ENCODE assay signal across 23 mouse cellular contexts in the genomic region with DNA sequence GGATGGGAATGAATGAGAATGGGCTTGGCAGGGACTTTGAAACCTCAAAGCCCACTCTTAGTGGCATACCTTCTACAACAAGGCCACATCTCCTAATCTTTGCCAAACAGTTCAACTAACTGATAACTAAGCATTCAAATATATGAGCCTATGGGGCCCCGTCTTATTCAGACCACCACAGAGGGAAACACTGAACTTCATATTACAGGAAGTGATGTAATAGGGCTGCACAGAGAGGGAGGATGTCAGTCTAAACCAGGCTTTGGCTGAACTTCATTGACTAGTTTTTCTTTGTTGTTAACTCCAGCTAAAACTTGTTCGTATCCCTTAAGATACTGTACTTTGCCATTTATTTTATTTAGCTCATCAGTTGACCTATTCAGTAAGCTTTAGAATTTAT. TPM values are rescaled to one million over a fixed set of nuclear protein-coding genes. Genes with fewer than 3 reads are reported as not detected.
"Had no signal": no experiment of that assay in that cellular context is flagged by ENCODE, and none has a peak within 500 bp of the region (broad histone marks: within the 10 kb centered on the region; RNA-seq: fewer than 3 reads in every experiment).

No protein-coding gene starts in this region.

- H3K4me1 ChIP-seq: stomach, embryonic 15.5 days had no signal

- H3K36me3 ChIP-seq: midbrain, embryonic 13.5 days; midbrain, embryonic 15.5 days; neural tube, embryonic 12.5 days; stomach, embryonic 15.5 days had no signal

- H3K4me2 ChIP-seq: lung, embryonic 14.5 days; midbrain, embryonic 11.5 days; midbrain, embryonic 13.5 days; midbrain, embryonic 15.5 days; neural tube, embryonic 12.5 days; stomach, embryonic 15.5 days had no signal

- H3K4me3 ChIP-seq: megakaryocyte, embryonic 14.5 days; midbrain, embryonic 13.5 days; midbrain, embryonic 15.5 days; neural tube, embryonic 12.5 days; stomach, embryonic 15.5 days had no signal

- H3K9ac ChIP-seq: liver, embryonic 14.5 days; lung, embryonic 14.5 days; midbrain, embryonic 13.5 days; midbrain, embryonic 15.5 days; neural tube, embryonic 12.5 days; stomach, embryonic 15.5 days had no signal

- H3K27ac ChIP-seq: liver, embryonic 14.5 days; midbrain, embryonic 13.5 days; midbrain, embryonic 15.5 days; neural tube, embryonic 12.5 days; stomach, embryonic 15.5 days; stomach, postnatal 0 days had no signal

- H3K9me3 ChIP-seq: megakaryocyte, embryonic 14.5 days; midbrain, embryonic 13.5 days; midbrain, embryonic 15.5 days; neural tube, embryonic 12.5 days; stomach, embryonic 15.5 days had no signal

- ATAC-seq: midbrain, embryonic 13.5 days; midbrain, embryonic 15.5 days had no signal

- DNase-seq: lung, adult 18-20 months; lung, embryonic 14.5 days; lung, postnatal 10 days; lung, postnatal 4 days; right cerebral cortex, adult 18-20 months; thymus, adult 2 months; thymus, postnatal 25 days; thymus, postnatal 4 days had no signal

- H3K27me3 ChIP-seq: megakaryocyte, embryonic 14.5 days; midbrain, embryonic 13.5 days; midbrain, embryonic 15.5 days; neural tube, embryonic 12.5 days; stomach, embryonic 15.5 days had no signal

RNA-seq across cellular contexts. Expression of a gene that starts 16.4 kb away (rescaled TPM):
- total RNA-seq: monocyte, adult 5-6 weeks had no signal

RNA-seq across cellular contexts. Expression of a gene that starts 39.1 kb away (rescaled TPM):
- total RNA-seq: midbrain, postnatal 0 days; monocyte, adult 5-6 weeks; neutrophil, adult 5-6 weeks had no signal
- polyA plus RNA-seq: liver, embryonic 14.5 days; liver, embryonic 16.5 days; lung, embryonic 14.5 days; midbrain, embryonic 13.5 days; midbrain, embryonic 15.5 days; neural tube, embryonic 12.5 days; neural tube, embryonic 14.5 days; spleen, adult 2 months; stomach, embryonic 15.5 days; stomach, postnatal 0 days; thymus, adult 2 months; urinary bladder, adult 2 months had no signal
